Mouse (Mus musculus): ENCODE measurements around the gene Upp2. TPM values are rescaled to one million over a fixed set of nuclear protein-coding genes. Genes with fewer than 3 reads are reported as not detected.

The Upp2 gene
- polyA plus RNA-seq, 1 experiment from 2014 or later, result 9.6 TPM

GRCm38 (mm10) chr2:58629440-58629839 lies 62.3 kb downstream of the Upp2 start:
- no peaks in the 10 kb centered on the region for H3K27me3 ChIP-seq (ENCODE audit: insufficient read depth, low read length)
- no peak for TF ChIP-seq CTCF (IDR thresholded peaks at IDR 0.05; ENCODE audit: low read depth)
- DNase-seq (ENCODE audit: low spot score) (no peak), ATAC-seq (replicated peaks; ENCODE audit: low FRiP score, low read depth) (no peak)
- no peaks in the 10 kb centered on the region for H3K4me1 ChIP-seq (replicated peaks; ENCODE audit: insufficient read depth, low read length)
- H3K27ac ChIP-seq, result no peak overlapping the region
- no peak overlapping the region for H3K4me2 ChIP-seq (ENCODE audit: low read length)
- WGBS, result 53% methylated on average over 7 of the region's 7 CpGs
- H3K4me3 ChIP-seq (replicated peaks; ENCODE audit: low read depth, low read length), result no peak overlapping the region
- H3K36me3 ChIP-seq (ENCODE audit: insufficient read depth, low read length), result no peaks in the 10 kb centered on the region
- H3K9me3 ChIP-seq (replicated peaks; ENCODE audit: low read length), result no peaks in the 10 kb centered on the region
- H3K9ac ChIP-seq (ENCODE audit: low read depth, low read length), result no peak overlapping the region

GRCm38 (mm10) chr2:58633791-58634190 lies 66.7 kb downstream of the Upp2 start:
- 93% methylated on average over 11 of the region's 11 CpGs for WGBS
- no peaks in the 10 kb centered on the region for H3K36me3 ChIP-seq (ENCODE audit: insufficient read depth, low read length)
- no peak for DNase-seq (ENCODE audit: low spot score)
- no peak overlapping the region for H3K9ac ChIP-seq (ENCODE audit: low read depth, low read length)
- no peak overlapping the region for H3K27ac ChIP-seq
- no peak overlapping the region for H3K4me3 ChIP-seq (replicated peaks; ENCODE audit: low read depth, low read length)
- H3K4me2 ChIP-seq (ENCODE audit: low read length), result no peak overlapping the region
- H3K9me3 ChIP-seq (replicated peaks; ENCODE audit: low read length), result no peaks in the 10 kb centered on the region
- ATAC-seq (replicated peaks; ENCODE audit: low FRiP score, low read depth), result no peak
- TF ChIP-seq CTCF (IDR thresholded peaks at IDR 0.05; ENCODE audit: low read depth), result no peak
- H3K27me3 ChIP-seq (ENCODE audit: insufficient read depth, low read length), result no peaks in the 10 kb centered on the region
- no peaks in the 10 kb centered on the region for H3K4me1 ChIP-seq (replicated peaks; ENCODE audit: insufficient read depth, low read length)

- no peaks in the 10 kb centered on the region for H3K27me3 ChIP-seq (ENCODE audit: insufficient read depth, low read length)
- 66% methylated on average over 19 of the region's 19 CpGs for WGBS
- H3K27ac ChIP-seq, result no peak overlapping the region
- no peaks in the 10 kb centered on the region for H3K4me1 ChIP-seq (replicated peaks; ENCODE audit: insufficient read depth, low read length)
- DNase-seq (ENCODE audit: low spot score) (no peak), ATAC-seq (replicated peaks; ENCODE audit: low FRiP score, low read depth) (no peak)
- H3K9me3 ChIP-seq (replicated peaks; ENCODE audit: low read length), result no peaks in the 10 kb centered on the region
- H3K36me3 ChIP-seq (ENCODE audit: insufficient read depth, low read length), result no peaks in the 10 kb centered on the region
- H3K4me2 ChIP-seq (ENCODE audit: low read length), result no peak overlapping the region
- H3K4me3 ChIP-seq (replicated peaks; ENCODE audit: low read depth, low read length), result no peak overlapping the region
- TF ChIP-seq CTCF (IDR thresholded peaks at IDR 0.05; ENCODE audit: low read depth), result no peak
- no peak overlapping the region for H3K9ac ChIP-seq (ENCODE audit: low read depth, low read length)
These were observed 74.9 kb downstream of the Upp2 start for GRCm38 (mm10) chr2:58641761-58642555.

- WGBS, result 95% methylated on average over 6 of the region's 6 CpGs
- ATAC-seq (replicated peaks; ENCODE audit: low FRiP score, low read depth), result no peak
These were observed 78.6 kb downstream of the Upp2 start for GRCm38 (mm10) chr2:58645667-58646066.

GRCm38 (mm10) chr2:58655169-58655568 lies 88.1 kb downstream of the Upp2 start:
- ATAC-seq (replicated peaks; ENCODE audit: low FRiP score, low read depth) (no peak), DNase-seq (ENCODE audit: low spot score) (no peak)
- Histone ChIP-seq H3K27ac (no peak overlapping the region), H3K36me3 (ENCODE audit: insufficient read depth, low read length) (no peaks in the 10 kb centered on the region), H3K9me3 (replicated peaks; ENCODE audit: low read length) (no peaks in the 10 kb centered on the region), H3K4me1 (replicated peaks; ENCODE audit: insufficient read depth, low read length) (no peaks in the 10 kb centered on the region), H3K4me2 (ENCODE audit: low read length) (no peak overlapping the region), H3K27me3 (ENCODE audit: insufficient read depth, low read length) (no peaks in the 10 kb centered on the region), H3K4me3 (replicated peaks; ENCODE audit: low read depth, low read length) (no peak overlapping the region), H3K9ac (ENCODE audit: low read depth, low read length) (no peak overlapping the region)
- WGBS, result 85% methylated on average over 6 of the region's 6 CpGs
- no peak for TF ChIP-seq CTCF (IDR thresholded peaks at IDR 0.05; ENCODE audit: low read depth)

More at GRCm38 (mm10) chr2:58645667-58646066, 78.6 kb downstream of the Upp2 start:
- Histone ChIP-seq H3K9ac (ENCODE audit: low read depth, low read length) (no peak overlapping the region), H3K27me3 (ENCODE audit: insufficient read depth, low read length) (no peaks in the 10 kb centered on the region), H3K4me2 (ENCODE audit: low read length) (no peak overlapping the region), H3K4me1 (replicated peaks; ENCODE audit: insufficient read depth, low read length) (no peaks in the 10 kb centered on the region), H3K4me3 (replicated peaks; ENCODE audit: low read depth, low read length) (no peak overlapping the region), H3K27ac (no peak overlapping the region), H3K9me3 (replicated peaks; ENCODE audit: low read length) (no peaks in the 10 kb centered on the region), H3K36me3 (ENCODE audit: insufficient read depth, low read length) (no peaks in the 10 kb centered on the region)
- DNase-seq (ENCODE audit: low spot score), result no peak
- no peak for TF ChIP-seq CTCF (IDR thresholded peaks at IDR 0.05; ENCODE audit: low read depth)

GRCm38 (mm10) chr2:58656959-58657358 lies 89.9 kb downstream of the Upp2 start:
- Histone ChIP-seq H3K27me3 (ENCODE audit: insufficient read depth, low read length) (no peaks in the 10 kb centered on the region), H3K4me1 (replicated peaks; ENCODE audit: insufficient read depth, low read length) (no peaks in the 10 kb centered on the region), H3K36me3 (ENCODE audit: insufficient read depth, low read length) (no peaks in the 10 kb centered on the region), H3K27ac (no peak overlapping the region), H3K4me3 (replicated peaks; ENCODE audit: low read depth, low read length) (no peak overlapping the region), H3K9me3 (replicated peaks; ENCODE audit: low read length) (no peaks in the 10 kb centered on the region), H3K4me2 (ENCODE audit: low read length) (no peak overlapping the region), H3K9ac (ENCODE audit: low read depth, low read length) (no peak overlapping the region)
- no peak for DNase-seq (ENCODE audit: low spot score)
- no peak for TF ChIP-seq CTCF (IDR thresholded peaks at IDR 0.05; ENCODE audit: low read depth)
- ATAC-seq (replicated peaks; ENCODE audit: low FRiP score, low read depth), result no peak
- WGBS, result 91% methylated on average over 1 of the region's 1 CpGs

Data from kidney, postnatal 0 days (tissue).